Mouse (Mus musculus) adrenal gland (tissue): ENCODE data around the gene 4930572O03Rik.
"Not testable (repeated sequence)": the region's sequence is repeated elsewhere in the genome, so short reads cannot be mapped to it uniquely, and the experiment has no call there.

Experiments used
- intact Hi-C: fragments of 180-260 bp; cut with DNase I; formaldehyde crosslinking; loops from one replicate; pipeline ENCODE4 v1.15.1; 2025
- long read RNA-seq, 2 experiments: library from polyadenylated mRNA; unstranded; transcript quantifications; one replicate each; pipeline ENCODE4 v2.0.0; 2020; ENCODE audit warnings: borderline replicate concordance in 1 of 2; ENCODE audit not compliant: insufficient replicate concordance in 1 of 2

The 4930572O03Rik gene
- long read RNA-seq, experiment 1 = 0 reads
- long read RNA-seq, experiment 2 = 0 reads

DNA sequence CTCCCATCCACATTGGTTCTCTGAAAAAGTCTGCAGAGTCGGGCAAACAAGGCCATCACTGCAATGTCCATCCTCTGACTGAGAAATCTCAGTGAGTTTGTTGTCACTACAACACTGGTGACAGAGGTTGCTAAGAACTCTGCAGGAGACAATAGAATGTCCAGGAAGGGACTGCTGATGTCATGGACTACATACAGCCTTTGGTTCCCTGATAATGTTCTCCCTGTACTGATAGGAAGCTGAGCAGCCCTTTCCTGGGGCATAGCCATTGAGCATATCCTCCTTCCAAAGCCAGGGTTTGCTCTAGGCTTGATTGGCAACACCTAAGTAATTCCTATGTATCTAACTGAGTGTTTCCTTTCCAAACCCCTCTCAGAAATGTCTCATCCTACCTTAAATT, at the start of gene 4930572O03Rik:
Gene 4930572O03Rik (minus strand): TSS at position 101 of the 400 bp plus-strand sequence.
- intact Hi-C loops = not testable (repeated sequence)

DNA sequence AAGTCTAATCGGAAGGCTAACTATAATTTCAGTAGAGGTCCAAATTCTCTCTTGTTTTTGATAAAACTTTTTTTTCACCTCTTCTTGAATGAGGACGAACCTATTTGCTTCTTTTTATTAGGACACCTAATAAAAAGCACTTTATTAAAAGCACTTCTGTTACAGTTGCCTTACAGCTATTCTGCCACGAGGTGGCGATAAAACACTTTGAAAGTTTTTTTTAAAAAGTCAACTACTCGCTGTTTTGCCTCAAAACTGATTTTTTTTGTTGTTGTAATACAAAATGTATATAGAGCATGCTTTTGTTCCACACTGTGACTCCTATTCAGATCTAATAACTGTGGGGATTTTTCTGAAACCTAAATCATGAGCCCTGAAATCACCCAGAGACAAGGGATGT, 46.0 kb upstream of the 4930572O03Rik start:
- intact Hi-C loops = not testable (repeated sequence)

DNA sequence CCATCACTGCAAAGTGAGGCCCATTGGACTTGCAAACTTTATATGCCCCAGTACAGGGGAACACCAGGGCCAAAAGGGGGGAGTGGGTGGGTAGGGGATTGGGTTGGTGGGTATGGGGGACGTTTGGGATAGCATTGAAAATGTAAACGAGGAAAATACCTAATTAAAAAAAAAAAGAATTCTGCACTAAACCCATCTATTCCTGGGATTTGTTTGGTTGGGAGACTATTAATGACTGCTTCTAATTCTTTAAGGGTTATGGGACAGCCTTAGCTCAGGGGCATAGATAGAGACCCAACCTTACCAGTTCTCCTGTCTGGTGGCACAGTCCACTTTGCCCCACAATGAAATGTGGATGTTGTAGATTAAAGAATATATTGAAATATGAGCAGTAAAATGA, 40.9 kb upstream of the 4930572O03Rik start:
- intact Hi-C loops = not testable (repeated sequence)

DNA sequence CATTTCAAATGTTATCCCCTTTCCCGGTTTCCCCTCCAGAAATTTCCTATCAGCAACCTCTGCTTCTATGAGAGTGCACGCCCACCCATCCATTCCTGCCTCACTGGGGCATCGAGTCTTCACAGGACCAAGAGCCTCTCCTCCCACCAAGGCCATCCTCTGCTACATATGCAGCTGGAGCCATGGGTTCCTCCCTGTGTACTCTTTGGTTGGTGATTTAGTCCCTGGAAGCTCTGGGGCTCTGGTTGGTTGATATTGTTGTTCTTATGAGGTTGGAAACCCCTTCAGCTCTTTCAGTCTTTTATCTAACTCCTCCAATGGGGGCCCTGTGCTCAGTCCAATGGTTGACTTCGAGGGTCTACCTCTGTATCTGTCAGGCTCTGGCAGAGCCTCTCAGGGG, 35.0 kb upstream of the 4930572O03Rik start:
- intact Hi-C loops = not testable (repeated sequence)

DNA sequence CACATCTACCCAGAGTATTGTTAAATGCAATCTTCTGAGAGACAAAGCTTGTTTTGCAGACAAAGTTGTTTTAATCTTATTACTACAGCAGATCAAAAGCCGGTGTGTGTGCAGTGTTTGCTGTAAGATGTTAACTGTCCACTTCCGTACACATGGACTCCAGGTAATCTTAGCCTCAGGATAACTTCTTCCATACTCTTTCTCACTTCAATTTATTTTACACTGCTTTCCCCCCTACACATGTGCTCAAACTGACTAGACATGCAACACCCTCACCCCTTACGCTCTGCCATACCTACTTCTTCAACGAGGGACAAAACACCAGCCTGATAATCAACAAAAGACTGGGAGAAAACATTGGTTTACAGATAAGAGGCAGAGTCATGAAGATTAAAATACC, 34.0 kb upstream of the 4930572O03Rik start:
- intact Hi-C loops = not testable (repeated sequence)

DNA sequence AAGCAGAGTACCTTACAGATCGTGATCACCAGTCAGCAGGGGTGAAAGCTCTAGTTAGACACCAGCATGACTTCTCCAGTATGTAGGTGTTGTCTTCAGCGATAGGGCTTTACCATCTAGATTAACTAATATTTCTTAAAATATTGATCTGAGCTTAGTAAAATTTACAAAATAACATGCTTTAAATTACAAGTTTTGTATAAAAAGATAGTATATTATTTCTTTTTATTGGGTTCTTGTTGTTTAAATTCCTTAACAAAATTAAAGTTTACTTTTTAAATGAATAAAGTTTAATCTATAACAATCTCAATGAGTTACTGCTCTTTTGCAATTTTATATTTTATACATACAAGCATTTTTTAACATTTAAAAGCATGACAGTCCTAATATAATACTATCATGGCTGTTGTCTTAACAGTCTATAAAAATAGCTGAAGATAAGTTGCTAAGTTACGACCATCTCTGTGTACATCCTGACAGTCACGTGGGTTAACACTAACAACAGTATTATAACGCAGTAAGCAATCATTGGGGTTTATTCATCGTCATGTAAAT, 32.9 kb upstream of the 4930572O03Rik start:
- intact Hi-C loops = not testable (repeated sequence)

DNA sequence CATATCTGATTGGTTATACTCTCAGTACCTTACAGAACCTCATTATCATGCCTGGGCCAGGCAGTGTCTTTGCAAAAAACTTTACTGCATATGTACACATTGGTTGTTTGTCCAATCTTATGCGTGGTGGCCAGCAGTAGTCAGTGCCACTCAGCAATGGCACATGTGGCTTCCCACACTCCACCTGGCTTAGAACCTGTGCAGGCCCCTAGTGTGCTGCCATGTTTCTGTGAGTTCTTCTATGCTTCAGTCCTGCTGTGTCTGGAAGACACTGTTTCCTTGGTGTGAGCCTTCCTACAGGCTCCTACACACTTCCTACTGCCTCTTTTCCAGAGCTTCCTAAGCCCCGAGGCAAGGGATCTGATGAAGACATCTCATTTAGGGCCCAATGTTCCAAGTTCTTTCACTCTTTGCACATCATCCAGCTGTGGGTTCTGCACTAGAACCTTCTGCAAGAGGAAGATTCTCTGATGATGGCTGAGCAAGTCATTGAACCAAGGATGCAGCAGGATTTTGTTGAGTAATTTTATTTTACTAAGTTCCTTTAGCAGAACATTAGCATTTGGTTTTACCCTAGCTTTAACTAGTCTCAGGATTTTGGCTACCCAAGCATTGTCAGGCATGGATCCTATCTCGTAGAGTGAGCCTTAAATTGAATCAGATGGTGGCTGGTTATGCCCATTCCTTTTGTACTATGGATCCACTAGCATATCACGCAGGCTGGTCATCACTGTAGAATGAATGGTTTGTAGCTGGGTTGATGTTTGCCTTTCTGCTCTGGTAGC, 32.2 kb upstream of the 4930572O03Rik start:
- intact Hi-C loops = not testable (repeated sequence)

DNA sequence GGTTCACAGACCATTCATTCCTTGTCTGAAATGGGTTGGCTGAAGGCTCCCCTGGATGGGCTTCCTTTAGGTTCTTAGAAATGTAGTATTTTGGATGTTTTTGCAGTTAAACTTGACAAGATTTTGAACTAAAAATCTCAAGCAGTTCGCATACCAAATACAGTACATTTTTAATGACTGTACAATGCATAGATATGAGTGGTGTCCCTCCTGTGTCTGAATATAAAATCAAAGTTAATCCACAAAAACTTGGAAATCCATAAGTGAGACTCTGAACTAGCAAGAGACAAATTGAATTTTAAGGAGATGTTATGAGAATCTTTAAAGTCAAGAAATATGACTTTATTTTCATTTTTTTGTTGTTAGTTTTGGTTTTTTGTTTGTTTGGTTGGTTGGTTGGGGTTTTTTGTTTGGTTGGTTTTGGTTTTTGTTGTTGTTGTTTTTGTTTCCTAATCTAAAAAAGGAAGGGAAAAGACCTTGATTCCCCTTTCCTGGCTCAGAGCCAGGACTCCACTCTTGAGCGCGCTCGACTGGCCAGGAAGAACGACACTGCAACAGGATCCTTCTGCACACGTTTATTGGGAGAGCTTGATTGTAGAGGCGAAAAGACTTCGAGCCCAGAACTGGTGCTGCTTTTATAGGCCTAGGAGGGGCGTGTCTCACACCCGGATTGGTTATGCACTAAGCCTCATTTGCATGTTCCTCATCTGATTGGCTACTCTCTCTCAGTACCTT, 24.6 kb upstream of the 4930572O03Rik start:
- intact Hi-C loops = not testable (repeated sequence)

DNA sequence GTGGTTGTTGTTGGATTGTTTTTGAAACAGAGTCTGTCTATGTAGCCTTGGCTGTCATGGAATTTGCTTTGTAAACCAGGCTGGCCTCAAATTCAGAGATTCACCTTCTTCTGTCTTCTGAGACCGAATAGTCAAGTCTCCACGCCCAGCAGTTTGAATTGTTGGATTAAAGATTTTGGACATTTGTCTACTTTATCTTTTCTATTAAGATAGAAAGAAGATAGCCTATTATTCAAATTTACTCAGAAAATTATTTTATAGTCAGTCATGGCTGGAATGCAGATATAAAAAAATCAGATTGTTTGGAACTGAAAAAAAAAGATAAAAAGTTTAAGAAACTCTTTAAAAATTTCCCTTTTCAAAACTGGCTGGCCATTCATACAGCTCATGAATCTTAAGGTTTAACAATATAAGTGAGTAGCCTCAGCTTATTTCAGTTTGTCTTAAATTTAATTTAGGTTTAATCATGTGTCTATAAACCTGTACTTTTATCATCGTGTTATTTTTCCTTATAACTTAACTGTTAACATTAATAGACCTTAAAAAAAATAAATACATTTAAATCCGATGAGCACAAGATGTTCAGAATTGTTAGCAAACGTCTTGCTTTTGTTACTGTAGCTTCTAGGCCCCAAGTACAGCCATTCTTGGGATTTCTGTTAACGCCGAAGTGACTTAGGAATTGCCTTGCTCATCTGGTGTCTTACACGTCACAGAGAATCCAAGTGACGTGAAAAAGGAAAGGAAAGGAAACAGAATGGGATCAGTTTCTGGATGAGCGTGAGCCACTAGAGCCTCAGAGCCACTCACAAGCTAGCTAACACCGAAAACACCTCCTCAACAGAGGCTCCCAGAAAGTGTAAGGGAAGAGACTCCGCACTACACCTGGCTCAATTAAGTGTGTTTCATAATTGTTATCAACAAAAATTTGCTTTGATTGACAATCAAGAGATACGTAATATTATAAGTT, 23.4 kb upstream of the 4930572O03Rik start:
- intact Hi-C loops = not testable (repeated sequence)

DNA sequence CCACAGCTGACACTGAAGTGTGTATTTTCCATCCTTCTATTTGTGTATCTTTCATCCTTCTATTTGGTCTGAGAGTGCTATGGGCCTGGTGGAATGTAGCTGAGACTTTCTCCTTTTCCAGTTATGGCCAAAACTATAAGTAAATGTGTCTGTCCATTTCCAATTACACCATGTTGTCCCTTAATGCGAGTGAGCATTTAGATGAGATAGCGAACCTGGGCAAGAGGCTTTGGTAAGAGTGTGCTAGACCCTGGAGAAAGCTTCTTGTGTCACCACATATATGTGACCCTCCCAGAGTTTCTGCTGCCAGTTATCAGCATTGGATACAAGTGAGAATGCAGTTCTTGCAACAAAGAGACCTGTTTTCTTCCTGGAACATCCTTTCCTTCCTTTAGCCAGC, 22.0 kb upstream of the 4930572O03Rik start:
- intact Hi-C loops = not testable (repeated sequence)

DNA sequence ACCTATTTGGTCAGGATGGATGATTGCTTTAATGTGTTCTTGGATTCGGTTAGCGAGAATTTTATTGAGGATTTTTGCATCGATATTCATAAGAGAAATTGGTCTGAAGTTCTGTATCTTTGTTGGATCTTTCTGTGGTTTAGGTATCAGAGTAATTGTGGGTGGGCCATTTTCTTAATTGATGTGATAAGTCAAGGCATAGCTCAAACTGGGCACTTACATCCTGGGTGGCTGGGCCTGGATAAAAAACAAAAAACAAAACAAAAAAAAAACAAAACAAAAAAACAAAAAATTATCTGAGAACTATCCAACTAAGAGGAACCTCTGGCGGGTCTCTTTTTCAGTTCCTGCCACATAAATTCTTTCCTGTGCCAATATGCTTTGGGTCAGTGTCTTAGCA, 20.9 kb upstream of the 4930572O03Rik start:
- intact Hi-C loops = not testable (repeated sequence)

DNA sequence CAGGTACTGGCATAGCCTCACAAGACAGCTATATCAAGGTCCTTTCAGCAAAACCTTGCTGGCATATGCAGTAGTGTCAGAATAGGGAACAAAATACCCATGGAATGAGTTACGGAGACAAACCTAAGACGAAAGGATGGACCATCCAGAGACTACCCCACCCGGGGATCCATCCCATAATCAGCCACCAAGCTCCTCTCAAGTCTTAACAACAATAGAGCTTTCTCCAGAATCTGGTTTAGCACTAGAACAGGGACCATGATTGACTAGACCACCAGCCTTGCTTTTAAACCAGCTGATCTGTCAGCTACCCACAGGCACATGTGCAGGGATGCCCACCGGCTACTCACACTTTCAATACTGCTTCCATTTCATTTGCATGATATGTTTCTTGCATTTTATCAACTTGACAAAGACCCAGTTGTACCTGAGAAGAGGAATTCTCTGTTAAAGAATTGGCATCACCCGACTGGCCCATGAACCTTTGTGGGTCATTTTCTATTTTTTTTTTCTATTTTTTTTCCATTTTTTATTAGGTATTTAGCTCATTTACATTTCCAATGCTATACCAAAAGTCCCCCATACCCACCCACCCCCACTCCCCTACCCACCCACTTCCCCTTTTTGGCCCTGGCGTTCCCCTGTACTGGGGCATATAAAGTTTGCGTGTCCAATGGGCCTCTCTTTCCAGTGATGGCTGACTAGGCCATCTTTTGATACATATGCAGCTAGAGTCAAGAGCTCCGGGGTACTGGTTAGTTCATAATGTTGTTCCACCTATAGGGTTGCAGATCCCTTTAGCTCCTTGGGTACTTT, 17.8 kb upstream of the 4930572O03Rik start:
- intact Hi-C loops = not testable (repeated sequence)

DNA sequence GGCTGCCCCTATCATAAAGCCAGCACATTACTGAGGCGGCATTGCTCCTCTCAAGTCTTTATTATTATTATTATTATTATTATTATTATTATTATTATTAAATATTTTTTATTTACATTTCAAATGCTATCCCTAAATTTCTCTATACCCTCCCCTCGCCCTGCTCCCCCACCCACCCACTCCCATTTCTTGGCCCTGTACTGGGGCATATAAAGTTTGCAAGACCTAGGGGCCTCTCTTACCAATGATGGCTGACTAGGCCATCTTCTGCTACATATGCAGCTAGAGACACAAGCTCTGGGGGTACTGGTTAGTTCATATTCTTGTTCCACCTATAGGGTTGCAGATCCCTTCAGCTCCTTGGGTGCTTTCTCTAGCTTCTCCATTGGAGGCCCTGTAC, 17.1 kb upstream of the 4930572O03Rik start:
- intact Hi-C loops = not testable (repeated sequence)

DNA sequence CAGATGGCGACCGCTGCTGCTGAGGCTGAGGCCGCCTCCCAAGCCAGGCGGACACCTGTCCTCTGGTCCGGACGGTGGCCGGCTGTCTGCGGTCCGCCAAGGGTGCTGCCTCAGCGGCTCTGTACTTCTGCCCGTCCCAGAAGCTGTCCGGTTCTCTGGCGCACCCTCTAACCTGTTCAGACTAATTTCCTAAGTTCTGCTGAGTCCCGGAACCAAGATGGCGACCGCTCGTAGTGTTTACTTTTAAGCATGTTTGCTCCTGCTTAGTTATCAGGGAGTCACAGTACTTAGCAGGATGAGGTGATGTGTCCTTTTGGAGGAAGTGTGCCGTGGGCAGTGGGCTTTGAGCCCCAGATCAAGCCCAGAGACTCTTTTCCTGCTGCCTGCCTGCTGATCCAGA, 13.9 kb upstream of the 4930572O03Rik start:
- intact Hi-C loops = not testable (repeated sequence)

DNA sequence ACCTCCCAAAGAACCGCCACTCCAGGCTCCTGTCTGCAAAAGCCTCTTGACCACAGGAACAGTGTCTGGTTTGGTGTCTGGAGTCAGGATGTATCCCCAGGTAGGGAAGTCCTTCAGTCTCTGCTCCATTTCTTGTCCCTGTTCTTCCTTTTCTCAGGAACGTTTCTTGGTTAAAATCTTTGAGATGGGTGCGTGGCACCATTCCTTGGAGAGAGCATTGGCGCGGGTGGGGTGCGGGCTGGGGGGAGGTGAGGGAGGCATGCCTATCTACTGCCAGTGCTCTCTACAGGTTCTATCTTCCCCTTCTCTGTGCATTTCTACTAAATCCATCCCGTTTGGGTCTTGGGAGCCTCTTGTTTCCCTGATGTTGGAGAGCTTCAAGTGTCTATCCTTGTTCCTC, 7.0 kb upstream of the 4930572O03Rik start:
- intact Hi-C loops = not testable (repeated sequence)

DNA sequence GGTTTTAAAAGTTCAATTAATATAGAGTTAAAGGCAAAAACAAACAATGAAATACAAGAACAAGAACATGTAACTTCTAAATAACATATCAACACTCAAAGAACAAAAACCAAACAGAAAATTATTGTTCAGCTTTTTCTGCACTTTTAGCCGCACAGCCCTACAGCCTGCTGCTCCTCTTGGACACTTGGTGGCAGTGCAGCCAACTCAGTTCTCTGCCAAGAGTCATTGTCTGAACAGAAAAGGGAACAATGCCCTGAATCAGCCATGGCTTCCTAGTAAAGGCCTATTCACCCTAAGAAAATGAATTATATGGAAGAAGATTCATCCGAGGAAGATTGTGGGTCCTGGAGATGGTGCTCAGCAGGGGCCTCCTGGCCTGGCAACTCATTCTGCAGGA, 4.5 kb downstream of the 4930572O03Rik start:
- intact Hi-C loops = not testable (repeated sequence)

DNA sequence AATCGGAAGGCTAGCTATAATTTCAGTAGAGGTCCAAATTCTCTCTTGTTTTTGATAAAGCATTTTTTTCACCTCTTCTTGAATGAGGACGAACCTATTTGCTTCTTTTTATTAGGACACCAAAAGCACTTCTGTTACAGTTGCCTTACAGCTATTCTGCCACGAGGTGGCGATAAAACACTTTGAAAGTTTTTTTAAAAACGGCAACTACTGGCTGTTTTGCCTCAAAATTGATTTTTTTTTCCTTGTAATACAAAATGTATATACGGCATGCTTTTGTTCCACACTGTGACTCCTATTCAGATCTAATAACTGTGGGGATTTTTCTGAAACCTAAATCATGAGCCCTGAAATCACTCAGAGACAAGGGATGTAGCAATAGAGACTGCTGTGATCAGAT, 11.2 kb downstream of the 4930572O03Rik start:
- intact Hi-C loops = not testable (repeated sequence)

DNA sequence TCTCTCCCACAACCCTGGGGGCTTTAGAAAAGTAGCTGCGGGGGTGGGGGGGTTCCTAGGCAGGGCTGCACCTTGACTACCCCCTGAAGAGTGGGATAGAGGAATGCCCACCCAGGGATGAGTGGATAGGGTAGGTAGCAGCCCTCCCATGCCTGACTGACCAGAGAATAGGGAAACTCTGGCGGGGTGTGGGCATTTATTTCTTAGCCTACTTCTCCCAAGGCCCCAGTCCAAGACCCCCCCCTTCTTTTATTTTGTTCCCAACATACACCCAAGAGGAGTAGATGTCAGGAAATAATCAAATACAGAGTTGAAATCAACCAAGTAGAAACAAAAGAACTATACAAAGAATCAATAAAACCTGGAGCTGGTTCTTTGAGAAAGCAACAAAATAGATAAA, 19.2 kb downstream of the 4930572O03Rik start:
- intact Hi-C loops = not testable (repeated sequence)

DNA sequence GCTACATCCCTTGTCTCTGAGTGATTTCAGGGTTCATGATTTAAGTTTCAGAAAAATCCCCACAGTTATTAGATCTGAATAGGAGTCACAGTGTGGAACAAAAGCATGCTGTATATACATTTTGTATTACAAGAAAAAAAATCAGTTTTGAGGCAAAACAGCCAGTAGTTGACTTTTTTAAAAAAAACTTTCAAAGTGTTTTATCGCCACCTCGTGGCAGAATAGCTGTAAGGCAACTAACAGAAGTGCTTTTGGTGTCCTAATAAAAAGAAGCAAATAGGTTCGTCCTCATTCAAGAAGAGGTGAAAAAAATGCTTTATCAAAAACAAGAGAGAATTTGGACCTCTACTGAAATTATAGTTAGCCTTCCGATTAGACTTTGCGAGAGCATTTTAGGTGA, 26.8 kb downstream of the 4930572O03Rik start:
- intact Hi-C loops = not testable (repeated sequence)

DNA sequence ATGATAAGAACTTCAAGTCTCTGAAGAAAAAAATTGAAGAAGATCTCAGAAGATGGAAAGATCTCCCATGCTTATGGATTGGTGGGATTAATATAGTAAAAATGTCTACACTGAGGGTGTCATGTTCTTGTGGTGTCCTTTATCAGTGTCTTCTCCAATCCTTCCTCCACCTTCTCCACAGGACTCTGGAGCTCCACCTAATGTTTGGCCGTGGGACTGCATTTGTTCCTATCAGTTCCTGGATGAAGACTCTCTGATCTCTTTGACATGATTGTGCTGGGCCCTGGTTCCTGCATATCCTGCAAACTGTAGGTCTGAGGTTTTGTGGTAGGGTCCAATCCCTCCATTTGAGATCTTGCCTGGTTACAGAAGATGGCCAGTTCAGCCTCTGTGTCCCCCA, 28.7 kb downstream of the 4930572O03Rik start:
- intact Hi-C loops = not testable (repeated sequence)
